Mouse (Mus musculus): ENCODE results near the gene Immt. TPM values are rescaled to one million over a fixed set of nuclear protein-coding genes. Genes with fewer than 3 reads are reported as not detected.

Gene Immt
- polyA plus RNA-seq, 1 experiment, result 81.2 TPM

- TF ChIP-seq POLR2A (IDR thresholded peaks at IDR 0.05; ENCODE audit: borderline replicate concordance, extremely low read depth, insufficient read depth, insufficient read length, poor library complexity, severe bottlenecking) (no peak), CTCF (IDR thresholded peaks at IDR 0.05; ENCODE audit: borderline replicate concordance, extremely low read depth, insufficient read depth, insufficient read length) (no peak)
Observed at GRCm38 (mm10) chr6:71920752-71921151, 89.6 kb downstream of the Immt start.

GRCm38 (mm10) chr6:71925233-71925632 lies 94.1 kb downstream of the Immt start:
- DNase-seq (ENCODE audit: low read depth), result peak; percentile 17

More at GRCm38 (mm10) chr6:71920752-71921151, 89.6 kb downstream of the Immt start:
- DNase-seq (ENCODE audit: low read depth), result no peak

Other genes with a start within 250 kb of the Immt start
- 65.1 and 66.4 TPM in 2 replicates for gene Kdm3a, start 198.3 kb upstream of the Immt start, polyA plus RNA-seq (2012; rRNA removed)
- 188 and 236 TPM in 2 replicates for gene Reep1, start 123.8 kb upstream of the Immt start, polyA plus RNA-seq (2012; rRNA removed)
- 11.9 and 13.2 TPM in 2 replicates for gene Mrpl35, start 4.4 kb upstream of the Immt start, polyA plus RNA-seq (2012; rRNA removed)
- 48.0 and 57.4 TPM in 2 replicates for gene Ptcd3, start 77.4 kb downstream of the Immt start, polyA plus RNA-seq (2012; rRNA removed)
- 15.0 and 20.4 TPM in 2 replicates for gene Polr1a, start 77.7 kb downstream of the Immt start, polyA plus RNA-seq (2012; rRNA removed)

Measured in brain, embryonic 14.5 days (tissue).